Mouse (Mus musculus): ENCODE results near the gene Sstr4.
A peak's percentile ranks its signal among the peaks of the same experiment; 100 is the strongest.

Gene Sstr4

DNA sequence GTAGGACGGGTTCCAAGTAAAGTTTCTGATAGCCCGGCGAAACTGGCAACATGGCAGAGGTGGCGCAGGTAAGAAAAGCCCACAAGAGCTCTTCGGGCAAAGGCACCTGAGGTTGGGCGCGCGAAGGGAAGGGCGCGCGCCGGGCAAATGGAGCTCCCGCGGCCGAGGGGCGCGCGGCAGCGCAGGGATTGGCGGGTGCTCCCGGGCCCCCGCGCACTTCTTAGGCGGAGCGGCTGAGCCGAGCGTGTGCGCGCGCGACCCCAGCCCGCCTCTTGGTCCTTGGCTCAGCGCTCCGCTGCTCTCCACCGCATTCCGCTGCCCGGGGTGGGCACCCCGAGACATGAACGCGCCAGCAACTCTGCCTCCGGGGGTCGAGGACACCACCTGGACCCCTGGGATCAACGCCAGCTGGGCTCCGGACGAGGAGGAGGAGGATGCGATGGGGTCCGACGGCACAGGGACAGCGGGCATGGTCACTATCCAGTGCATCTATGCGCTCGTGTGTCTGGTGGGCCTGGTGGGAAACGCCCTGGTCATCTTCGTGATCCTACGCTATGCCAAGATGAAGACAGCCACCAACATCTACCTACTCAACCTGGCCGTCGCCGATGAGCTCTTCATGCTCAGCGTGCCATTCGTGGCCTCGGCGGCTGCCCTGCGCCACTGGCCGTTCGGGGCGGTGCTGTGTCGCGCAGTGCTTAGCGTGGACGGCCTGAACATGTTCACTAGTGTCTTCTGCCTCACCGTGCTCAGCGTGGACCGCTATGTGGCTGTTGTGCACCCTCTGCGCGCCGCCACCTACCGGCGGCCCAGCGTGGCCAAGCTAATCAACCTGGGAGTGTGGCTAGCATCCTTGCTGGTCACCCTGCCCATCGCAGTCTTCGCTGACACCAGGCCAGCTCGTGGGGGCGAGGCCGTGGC is at the start of gene Sstr4:
Sstr4 (plus strand) TSS at position 214 of the 921 bp plus-strand sequence.
- DNase-seq (ENCODE audit: low read depth, low spot score): peak; percentile 22

DNA sequence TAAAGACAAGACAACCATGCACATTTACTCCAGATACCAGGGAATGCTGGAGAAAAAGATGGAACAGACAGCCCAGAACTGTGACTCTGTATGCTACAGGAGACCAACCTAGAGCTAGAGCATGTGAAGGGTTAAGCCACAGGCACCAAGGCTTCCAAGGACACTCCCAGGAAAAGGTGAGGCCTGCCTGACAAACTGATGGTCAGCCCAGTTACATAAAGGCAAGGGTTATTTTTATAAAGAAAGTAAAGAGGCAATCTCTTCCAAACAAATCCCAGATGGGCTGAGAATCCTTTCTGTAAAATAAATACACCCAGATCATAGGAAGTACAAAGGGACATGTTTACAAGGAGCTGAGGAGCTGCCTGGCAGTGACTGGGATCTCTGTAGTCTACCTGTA is 49.8 kb upstream of the Sstr4 start:
- DNase-seq (ENCODE audit: low read depth, low spot score): no peak

DNA sequence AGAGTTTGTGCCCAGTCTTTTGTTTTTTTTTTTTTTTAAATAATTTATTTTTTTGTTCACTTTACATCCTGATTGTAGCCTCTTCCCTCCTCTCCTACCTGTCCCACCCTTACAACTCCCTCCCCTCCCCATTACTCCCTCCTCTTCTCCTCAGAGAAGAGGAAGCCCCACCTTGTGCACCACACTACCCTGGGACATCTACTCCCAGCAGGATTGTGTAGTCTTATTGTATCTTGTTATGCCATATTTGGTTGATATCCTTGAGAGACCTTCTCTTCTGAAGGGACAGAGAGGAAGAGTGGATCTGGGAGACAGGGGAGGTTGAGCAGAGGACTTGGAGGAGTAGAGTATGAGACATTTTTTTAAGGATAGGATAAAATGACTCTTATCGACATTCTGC is 48.2 kb upstream of the Sstr4 start:
- DNase-seq (ENCODE audit: low read depth, low spot score): no peak

GRCm38 (mm10) chr2:148349509-148350307 is 45.4 kb upstream of the Sstr4 start:
- no peak for DNase-seq (ENCODE audit: low read depth, low spot score)

- DNase-seq (ENCODE audit: low read depth, low spot score): no peak
Measured at GRCm38 (mm10) chr2:148350460-148350859, 44.7 kb upstream of the Sstr4 start.

DNA sequence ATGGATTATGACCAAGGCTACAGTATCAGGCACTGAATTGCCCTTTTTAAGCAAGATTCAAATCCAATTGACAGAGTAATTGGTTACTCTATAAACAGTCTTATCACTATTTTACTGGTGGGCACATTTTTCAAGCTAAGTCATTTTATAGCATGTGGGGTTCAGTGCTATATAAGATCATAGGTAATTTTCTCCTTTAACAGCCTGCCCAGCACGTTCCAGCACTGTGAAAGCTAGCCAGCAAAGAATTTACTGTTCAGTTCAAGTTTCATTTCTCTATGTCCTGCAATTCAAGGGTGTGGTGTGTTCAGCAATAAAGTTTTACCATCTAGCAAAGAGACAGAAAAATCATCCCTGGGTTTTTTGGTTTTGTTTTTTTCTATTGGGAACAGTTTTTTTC is 42.5 kb upstream of the Sstr4 start:
- no peak for DNase-seq (ENCODE audit: low read depth, low spot score)

DNA sequence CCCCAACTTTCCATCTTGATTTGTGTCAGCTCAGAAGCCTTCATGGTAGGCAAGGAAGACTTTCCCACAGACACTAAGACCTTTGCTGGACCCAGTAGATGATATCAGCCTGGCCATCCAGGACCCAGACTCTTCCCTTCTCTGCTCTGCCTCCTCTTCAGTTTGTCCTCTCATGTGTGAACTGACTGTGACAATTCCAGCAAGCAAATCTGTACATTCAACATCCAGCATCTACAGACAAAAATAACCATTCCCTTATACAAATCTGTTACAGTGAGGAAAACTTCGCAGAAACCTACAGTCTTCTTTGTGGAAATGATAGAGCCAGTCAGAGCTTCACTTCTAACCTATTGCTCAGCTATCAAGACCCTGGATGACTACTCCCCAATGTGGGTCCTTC is 38.0 kb upstream of the Sstr4 start:
- DNase-seq (ENCODE audit: low read depth, low spot score): no peak

GRCm38 (mm10) chr2:148364536-148364935 is 30.6 kb upstream of the Sstr4 start:
- no peak for DNase-seq (ENCODE audit: low read depth, low spot score)

- DNase-seq (ENCODE audit: low read depth, low spot score): no peak
Measured at GRCm38 (mm10) chr2:148365227-148365626, 29.9 kb upstream of the Sstr4 start.

DNA sequence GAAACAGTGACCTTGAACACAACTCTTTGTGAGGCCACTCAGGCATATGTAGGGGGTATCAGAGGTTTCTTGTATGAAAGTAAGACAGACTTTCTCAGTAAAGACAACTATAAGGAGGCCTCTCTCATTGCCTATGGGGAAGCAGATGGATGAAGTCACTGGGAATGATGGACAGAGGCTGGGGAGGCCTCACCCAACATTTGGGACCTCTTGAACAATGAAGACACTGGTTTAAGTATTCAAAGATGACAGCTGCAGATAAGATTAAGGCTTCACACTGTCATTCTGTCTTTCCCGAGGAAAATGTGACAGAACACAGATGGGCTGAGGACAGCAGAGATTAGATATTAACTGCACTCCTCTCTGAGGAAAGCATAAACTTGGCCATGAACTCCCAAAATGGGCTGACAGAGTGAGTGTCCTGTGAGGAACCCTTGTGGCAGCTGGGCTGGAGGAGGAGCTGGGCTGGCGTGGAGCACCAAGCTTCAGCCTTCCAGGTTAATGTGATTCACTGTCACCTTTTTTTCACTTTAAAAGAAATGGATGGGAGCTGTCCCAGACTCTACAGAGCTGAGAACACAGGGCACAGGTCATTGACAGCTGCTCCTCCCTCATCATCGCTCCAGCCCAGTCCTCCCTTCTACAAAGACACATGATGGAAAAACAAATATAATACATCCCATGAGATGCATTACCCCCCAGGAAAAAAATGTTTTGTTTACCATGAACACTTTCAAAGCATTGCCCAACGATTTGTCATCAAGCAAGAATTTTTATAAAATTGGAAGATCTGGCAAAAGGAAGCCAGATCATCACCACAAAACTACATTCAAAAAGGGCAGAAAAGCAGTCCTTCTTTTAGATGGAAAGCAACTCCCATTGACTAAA is 23.2 kb upstream of the Sstr4 start:
- no peak for DNase-seq (ENCODE audit: low read depth, low spot score)

GRCm38 (mm10) chr2:148373602-148374071 is 21.5 kb upstream of the Sstr4 start:
- DNase-seq (ENCODE audit: low read depth, low spot score): no peak

DNA sequence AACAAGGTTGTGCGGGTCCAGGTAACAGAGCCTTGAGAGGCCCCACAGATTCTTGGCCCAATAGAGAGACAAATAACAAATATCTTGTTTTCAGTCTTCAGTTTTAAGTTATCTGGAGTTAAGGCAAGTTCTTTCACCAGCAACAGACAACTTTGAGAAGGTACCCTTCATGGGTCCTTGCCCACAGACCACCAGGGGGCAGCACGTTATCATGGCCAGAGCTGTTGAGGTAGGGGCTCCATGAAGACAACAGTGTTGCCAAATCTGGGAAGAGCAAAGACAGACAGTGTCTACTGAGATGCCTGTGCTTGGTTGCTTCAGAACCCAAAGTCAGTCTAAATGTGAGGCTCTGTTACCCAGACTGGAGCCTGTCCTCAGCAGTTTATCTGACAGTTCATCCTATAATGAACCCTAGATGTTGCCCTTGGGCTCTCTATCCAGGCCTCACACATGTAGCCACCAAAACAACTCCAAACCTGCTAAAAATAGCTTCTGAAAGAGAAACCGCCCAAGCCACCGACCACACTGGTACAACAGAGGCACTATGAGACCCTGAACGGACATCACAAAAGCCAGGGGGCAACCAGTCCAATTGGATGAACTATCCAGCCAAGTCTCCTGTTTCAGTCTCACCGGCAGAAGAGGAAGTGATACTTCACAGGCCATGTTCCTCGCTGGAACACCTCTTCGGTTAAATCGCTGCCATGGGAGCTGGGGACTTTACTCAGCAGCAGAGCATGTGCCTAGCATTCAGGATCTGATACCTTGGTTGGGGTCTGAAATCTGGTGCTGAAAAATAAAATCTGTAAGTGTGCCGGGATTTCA is 19.6 kb upstream of the Sstr4 start:
- peak; percentile 67 for DNase-seq (ENCODE audit: low read depth, low spot score)

DNA sequence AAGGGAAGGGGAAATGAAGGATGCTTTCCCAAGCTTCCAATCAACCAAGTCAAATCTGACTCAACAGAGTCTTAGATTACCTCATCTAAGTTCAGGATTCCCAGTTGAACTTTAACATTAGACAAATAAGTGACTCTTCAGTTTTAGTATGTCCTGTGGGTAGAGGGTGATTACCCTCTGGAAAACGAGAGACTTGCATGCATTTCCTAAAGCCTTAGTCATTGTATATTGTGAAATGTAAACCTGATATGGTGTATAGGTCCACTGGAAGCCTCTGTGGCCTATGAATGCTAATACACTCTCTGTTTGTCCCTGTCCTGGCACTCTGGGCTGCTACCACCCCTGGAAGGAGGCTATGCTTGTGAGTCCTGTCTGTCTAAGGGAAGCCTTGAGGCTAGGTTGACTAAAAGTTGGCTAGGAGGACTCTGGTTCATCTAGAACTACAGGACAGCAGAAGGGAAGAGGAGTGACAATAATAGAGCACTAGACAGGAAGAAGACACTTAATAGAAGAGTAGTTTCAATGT is 16.3 kb upstream of the Sstr4 start:
- DNase-seq (ENCODE audit: low read depth, low spot score): no peak

DNA sequence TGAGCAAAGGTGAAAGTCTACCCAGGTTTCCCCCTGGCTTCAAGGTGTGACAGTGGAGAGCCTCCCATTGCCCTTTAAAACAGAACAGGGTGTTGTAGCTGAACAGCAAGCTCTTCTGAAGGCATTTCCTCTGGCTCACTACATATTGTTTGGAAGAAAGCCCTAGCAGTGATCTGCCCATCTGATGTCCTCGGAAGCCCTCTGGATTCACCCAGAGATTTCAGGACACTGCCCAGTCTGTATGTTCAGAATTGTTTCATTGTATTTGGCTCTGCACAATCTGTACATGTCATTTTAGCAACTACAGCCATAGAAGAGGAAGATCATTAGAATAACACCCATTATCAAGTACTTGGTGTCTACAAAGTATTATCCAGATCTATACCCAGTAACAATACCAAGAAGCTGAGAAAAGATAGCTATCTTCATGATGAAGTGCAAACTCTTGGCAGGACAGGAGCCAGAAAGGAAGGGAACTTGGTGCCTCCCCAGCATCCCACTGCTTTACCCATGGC is 15.2 kb upstream of the Sstr4 start:
- DNase-seq (ENCODE audit: low read depth, low spot score): no peak

GRCm38 (mm10) chr2:148381076-148381475 is 14.1 kb upstream of the Sstr4 start:
- no peak for DNase-seq (ENCODE audit: low read depth, low spot score)

DNA sequence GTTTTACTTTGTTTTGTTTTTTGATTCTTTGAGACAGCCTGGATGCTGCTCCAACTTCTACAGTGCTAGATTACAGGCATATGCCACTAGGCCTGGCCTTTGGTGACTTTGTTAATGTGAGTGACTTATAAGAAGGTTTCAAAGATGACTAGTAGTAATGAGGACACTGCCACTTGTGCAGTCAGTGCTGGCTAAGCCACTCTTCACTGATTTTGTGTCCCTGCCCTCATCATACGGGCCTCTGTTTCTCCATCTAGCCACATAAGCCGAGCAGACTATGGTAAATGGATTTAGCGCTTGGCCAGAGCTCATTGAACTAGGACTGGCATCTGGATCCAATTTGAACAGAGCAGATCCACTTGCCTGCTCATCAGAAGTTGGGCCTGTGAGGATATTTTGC is 8.7 kb upstream of the Sstr4 start:
- DNase-seq (ENCODE audit: low read depth, low spot score): no peak

- no peak for DNase-seq (ENCODE audit: low read depth, low spot score)
Measured at GRCm38 (mm10) chr2:148386927-148387326, 8.2 kb upstream of the Sstr4 start.

DNA sequence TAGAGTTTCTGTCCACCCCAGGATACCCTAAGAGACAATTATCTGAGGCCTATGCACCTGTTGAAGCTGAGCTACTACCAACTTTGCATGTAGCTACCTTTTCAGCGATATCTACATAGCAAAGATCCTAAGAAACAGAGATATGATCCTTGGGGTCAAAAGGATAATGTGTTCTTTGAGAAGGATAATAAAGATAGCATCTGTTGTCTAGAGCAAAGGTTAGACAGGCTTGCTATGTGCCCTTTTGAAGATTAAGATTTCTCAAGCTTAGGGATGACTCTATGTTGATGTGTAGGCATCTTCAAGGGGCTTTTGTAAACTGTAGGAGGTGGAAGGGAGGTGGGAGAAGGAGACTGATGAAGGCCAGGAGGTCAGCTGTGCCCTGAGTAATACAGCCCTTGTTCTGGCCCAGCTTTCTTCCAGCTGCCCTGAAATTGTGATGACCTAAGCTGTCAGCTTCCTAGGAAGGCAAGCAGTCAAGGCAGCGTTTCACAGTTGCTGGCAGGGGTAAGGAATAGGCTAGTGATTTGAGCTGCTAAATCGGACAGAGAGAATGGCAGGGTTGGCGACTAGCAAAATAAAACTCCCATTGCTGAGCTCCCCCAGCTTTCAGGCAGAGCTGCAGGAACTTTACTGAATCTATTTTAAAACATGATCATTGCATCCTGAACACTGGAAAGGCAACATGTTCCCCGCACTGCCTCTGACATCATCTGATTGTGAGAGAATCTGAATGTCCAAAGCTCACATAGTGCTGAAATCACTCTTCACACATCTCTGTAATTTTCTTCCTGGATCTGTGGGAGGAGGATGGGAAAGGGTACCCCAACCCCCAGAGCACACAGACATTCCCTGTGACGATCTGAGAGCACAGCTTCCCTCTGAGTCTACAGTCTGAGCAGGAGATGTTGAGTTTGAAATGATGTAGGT is 7.2 kb upstream of the Sstr4 start:
- DNase-seq (ENCODE audit: low read depth, low spot score): no peak

DNA sequence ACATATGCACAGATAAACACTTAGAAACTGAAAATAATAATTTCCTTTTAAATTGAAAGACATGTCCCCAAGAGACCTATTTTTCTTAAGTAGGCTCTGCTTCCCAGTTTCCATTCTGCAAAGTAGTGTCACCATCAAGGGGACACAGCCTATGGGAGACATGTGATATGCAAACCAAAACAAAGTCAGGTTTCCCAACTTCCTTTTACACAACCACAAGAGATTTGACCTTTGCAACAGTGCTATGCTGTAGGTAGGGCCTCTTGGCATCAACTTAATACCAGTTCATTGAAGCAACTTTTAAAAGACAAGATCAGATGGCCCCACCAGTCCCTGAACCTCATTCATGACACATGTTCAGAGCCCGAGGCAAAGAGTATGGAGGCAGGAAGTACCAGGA is 2.0 kb upstream of the Sstr4 start:
- DNase-seq (ENCODE audit: low read depth, low spot score): no peak

All from ES-CJ7 (cell line).